Mouse (Mus musculus) MEL (cell line): Measurements from ENCODE around the gene Slc7a5. TPM values are rescaled to one million over a fixed set of nuclear protein-coding genes. Genes with fewer than 3 reads are reported as not detected.

ENCODE experiments used
- DNase-seq: peaks from one replicate; pipeline ENCODE4 v3.0.0; 2011; ENCODE audit warnings: low read depth, low spot score
- H3K27ac ChIP-seq: 2 replicates; pipeline ENCODE4 v1.5.1; 2012; ENCODE audit warnings: low read depth, mild to moderate bottlenecking, control low read depth, low read length, moderate library complexity; ENCODE audit not compliant: control insufficient read depth
- H3K27me3 ChIP-seq, 2 experiments: fragments of 150-350 bp in 1 of 2; sonication (generic) in 1 of 2; 2 replicates each; pipeline ENCODE4 v1.6.1; 2012; ENCODE audit warnings: low read length in 2 of 2, mild to moderate bottlenecking in 2 of 2, improper control_type of control experiment in 1 of 2, moderate library complexity in 1 of 2; ENCODE audit not compliant: insufficient read depth in 2 of 2, control insufficient read depth in 1 of 2
- H3K36me3 ChIP-seq, 2 experiments: 2 replicates each; pipeline ENCODE4 v1.6.1; 2012 to 2014; ENCODE audit warnings: low read length in 2 of 2, improper control_type of control experiment in 1 of 2, inconsistent platforms in 1 of 2, mild to moderate bottlenecking in 1 of 2; ENCODE audit not compliant: insufficient read depth in 2 of 2, control insufficient read depth in 1 of 2
- H3K4me1 ChIP-seq, 2 experiments: fragments of 150-350 bp in 1 of 2; sonication (generic) in 1 of 2; 2 replicates each; pipeline ENCODE4 v1.6.1; 2012; ENCODE audit warnings: low read length in 2 of 2, improper control_type of control experiment in 1 of 2, mild to moderate bottlenecking in 1 of 2; ENCODE audit not compliant: insufficient read depth in 2 of 2, control insufficient read depth in 1 of 2
- H3K4me3 ChIP-seq, 2 experiments: fragments of 150-350 bp in 1 of 2; sonication (generic) in 1 of 2; 2 replicates each; pipeline ENCODE4 v1.5.1; 2012; ENCODE audit warnings: low read depth in 2 of 2, low read length in 2 of 2, mild to moderate bottlenecking in 2 of 2, moderate library complexity in 2 of 2, control low read depth in 1 of 2, improper control_type of control experiment in 1 of 2; ENCODE audit not compliant: control insufficient read depth in 1 of 2, insufficient read depth in 1 of 2
- H3K79me2 ChIP-seq: 2 replicates; pipeline ENCODE4 v1.6.1; 2012; ENCODE audit warnings: mild to moderate bottlenecking, low read length, moderate library complexity; ENCODE audit not compliant: control insufficient read depth, poor library complexity, insufficient read depth
- H3K9ac ChIP-seq: 2 replicates; pipeline ENCODE4 v1.6.1; 2012; ENCODE audit warnings: low read depth, mild to moderate bottlenecking, control low read depth, low read length, moderate library complexity; ENCODE audit not compliant: control insufficient read depth, poor library complexity, severe bottlenecking
- H3K9me3 ChIP-seq: fragments of 150-350 bp; sonication (generic); replicated peaks from 2 replicates; pipeline ENCODE4 v1.6.1; 2012; ENCODE audit warnings: mild to moderate bottlenecking, low read length, improper control_type of control experiment, moderate library complexity; ENCODE audit not compliant: insufficient read depth
- BHLHE40 ChIP-seq: IDR thresholded peaks from 2 replicates; pipeline ENCODE4 v1.6.1; 2012; ENCODE audit warnings: low read depth, mild to moderate bottlenecking, inconsistent platforms, low read length, improper control_type of control experiment, borderline replicate concordance
- CHD1 ChIP-seq: IDR thresholded peaks from 2 replicates; pipeline ENCODE4 v1.6.1; 2012; ENCODE audit warnings: low read depth, mild to moderate bottlenecking, inconsistent platforms, low read length, improper control_type of control experiment
- CHD2 ChIP-seq: IDR thresholded peaks from 2 replicates; pipeline ENCODE4 v1.6.1; 2011; ENCODE audit warnings: low read length, improper control_type of control experiment
- CTCF ChIP-seq, 3 experiments: IDR thresholded peaks in 2 of 3; conservative IDR thresholded peaks in 1 of 3; 2 replicates each; pipeline ENCODE4 v1.5.1; 2011 to 2012; ENCODE audit warnings: low read length in 3 of 3, low read depth in 2 of 3, mild to moderate bottlenecking in 2 of 3, improper control_type of control experiment in 1 of 3, inconsistent platforms in 1 of 3, mixed read lengths in 1 of 3, moderate library complexity in 1 of 3; ENCODE audit not compliant: control insufficient read depth in 1 of 3, insufficient read depth in 1 of 3, poor library complexity in 1 of 3, severe bottlenecking in 1 of 3
- E2F4 ChIP-seq: IDR thresholded peaks from 2 replicates; pipeline ENCODE4 v1.6.1; 2011; ENCODE audit warnings: low read depth, low read length, improper control_type of control experiment, borderline replicate concordance
- ELF1 ChIP-seq: IDR thresholded peaks from 2 replicates; pipeline ENCODE4 v1.6.1; 2014; ENCODE audit warnings: low read depth, mild to moderate bottlenecking, inconsistent platforms, low read length, improper control_type of control experiment, moderate library complexity
- EP300 ChIP-seq, 2 experiments: IDR thresholded peaks; 2 replicates each; pipeline ENCODE4 v1.6.1; 2011; ENCODE audit warnings: improper control_type of control experiment in 2 of 2, low read length in 2 of 2, low read depth in 1 of 2, mild to moderate bottlenecking in 1 of 2
- ETS1 ChIP-seq: IDR thresholded peaks from 2 replicates; pipeline ENCODE4 v1.6.1; 2012; ENCODE audit warnings: low read depth, mild to moderate bottlenecking, inconsistent platforms, low read length, improper control_type of control experiment, moderate library complexity
- GATA1 ChIP-seq: IDR thresholded peaks from 2 replicates; pipeline ENCODE4 v1.6.1; 2011; ENCODE audit warnings: low read depth, low read length, improper control_type of control experiment
- HCFC1 ChIP-seq: IDR thresholded peaks from 2 replicates; pipeline ENCODE4 v1.6.1; 2012; ENCODE audit warnings: low read depth, mild to moderate bottlenecking, inconsistent platforms, low read length, improper control_type of control experiment, moderate library complexity
- JUND ChIP-seq: IDR thresholded peaks from 2 replicates; pipeline ENCODE4 v1.6.1; 2011; ENCODE audit warnings: low read depth, mild to moderate bottlenecking, improper control_type of control experiment, low read length
- MAZ ChIP-seq: IDR thresholded peaks from 2 replicates; pipeline ENCODE4 v1.6.1; 2012; ENCODE audit warnings: low read depth, mild to moderate bottlenecking, inconsistent platforms, low read length, improper control_type of control experiment
- MXI1 ChIP-seq: IDR thresholded peaks from 2 replicates; pipeline ENCODE4 v1.6.1; 2011; ENCODE audit warnings: mild to moderate bottlenecking, low read depth, low read length, improper control_type of control experiment
- MYB ChIP-seq: IDR thresholded peaks from 2 replicates; pipeline ENCODE4 v1.6.1; 2011; ENCODE audit warnings: mild to moderate bottlenecking, low read depth, low read length, improper control_type of control experiment
- NELFE ChIP-seq: IDR thresholded peaks from 2 replicates; pipeline ENCODE4 v1.6.1; 2011; ENCODE audit warnings: low read depth, low read length, improper control_type of control experiment
- POLR2A ChIP-seq, 2 experiments: IDR thresholded peaks; 2 replicates each; pipeline ENCODE4 v1.6.1; 2011 to 2012; ENCODE audit warnings: low read length in 2 of 2, mild to moderate bottlenecking in 2 of 2, control low read depth in 1 of 2, improper control_type of control experiment in 1 of 2, low read depth in 1 of 2, moderate library complexity in 1 of 2; ENCODE audit not compliant: control insufficient read depth in 1 of 2, insufficient read depth in 1 of 2, poor library complexity in 1 of 2
- POLR2AphosphoS5 ChIP-seq: IDR thresholded peaks from 2 replicates; pipeline ENCODE4 v1.6.1; 2012; ENCODE audit warnings: low read depth, borderline replicate concordance, mild to moderate bottlenecking, inconsistent platforms, low read length, moderate library complexity, mixed read lengths
- RCOR1 ChIP-seq: IDR thresholded peaks from 2 replicates; pipeline ENCODE4 v1.6.1; 2012; ENCODE audit warnings: low read depth, mild to moderate bottlenecking, inconsistent platforms, low read length, improper control_type of control experiment
- SIN3A ChIP-seq: IDR thresholded peaks from 2 replicates; pipeline ENCODE4 v1.6.1; 2012; ENCODE audit warnings: low read length, improper control_type of control experiment, inconsistent platforms
- SMC3 ChIP-seq: IDR thresholded peaks from 2 replicates; pipeline ENCODE4 v1.6.1; 2011; ENCODE audit warnings: low read depth, low read length, improper control_type of control experiment
- TAL1 ChIP-seq: IDR thresholded peaks from 2 replicates; pipeline ENCODE4 v1.6.1; 2012; ENCODE audit warnings: mild to moderate bottlenecking, inconsistent platforms, low read length, moderate library complexity, mixed read lengths
- USF1 ChIP-seq: IDR thresholded peaks from 2 replicates; pipeline ENCODE4 v1.6.1; 2014; ENCODE audit warnings: low read depth, mild to moderate bottlenecking, inconsistent platforms, low read length, improper control_type of control experiment, moderate library complexity
- USF2 ChIP-seq, 2 experiments: IDR thresholded peaks; 2 replicates each; pipeline ENCODE4 v1.6.1; 2011 to 2012; ENCODE audit warnings: improper control_type of control experiment in 2 of 2, low read length in 2 of 2, borderline replicate concordance in 1 of 2, inconsistent platforms in 1 of 2, low read depth in 1 of 2, mild to moderate bottlenecking in 1 of 2; ENCODE audit not compliant: insufficient read depth in 1 of 2
- ZKSCAN1 ChIP-seq: IDR thresholded peaks from 2 replicates; pipeline ENCODE4 v1.6.1; 2012; ENCODE audit warnings: low read depth, mild to moderate bottlenecking, inconsistent platforms, low read length, improper control_type of control experiment, moderate library complexity
- ZMIZ1 ChIP-seq: IDR thresholded peaks from 2 replicates; pipeline ENCODE4 v1.6.1; 2012; ENCODE audit warnings: low read depth, mild to moderate bottlenecking, inconsistent platforms, low read length, improper control_type of control experiment, moderate library complexity
- polyA plus RNA-seq, 2 experiments: library from polyadenylated mRNA; stranded (reverse) in 1 of 2; unstranded in 1 of 2; fragments of >175 nt in 1 of 2; fragments of >200 nt in 1 of 2; gene quantifications; 2 replicates each; pipeline versions ENCODE4 v1.2.1 to v1.2.4; 2012; ENCODE audit warnings: low replicate concordance in 2 of 2, low read depth in 1 of 2; ENCODE audit not compliant: insufficient read length in 2 of 2, insufficient read depth in 1 of 2, missing spikeins in 1 of 2
- total RNA-seq: library from RNA; depleted of rRNA; stranded (reverse); fragments of 300-350 nt; gene quantifications from 2 replicates; pipeline ENCODE4 v1.2.3, GENCODE M21; 2012

The Slc7a5 gene
- total and polyA plus RNA-seq, 3 experiments: 55.0 to 263 (median 108) TPM

DNA sequence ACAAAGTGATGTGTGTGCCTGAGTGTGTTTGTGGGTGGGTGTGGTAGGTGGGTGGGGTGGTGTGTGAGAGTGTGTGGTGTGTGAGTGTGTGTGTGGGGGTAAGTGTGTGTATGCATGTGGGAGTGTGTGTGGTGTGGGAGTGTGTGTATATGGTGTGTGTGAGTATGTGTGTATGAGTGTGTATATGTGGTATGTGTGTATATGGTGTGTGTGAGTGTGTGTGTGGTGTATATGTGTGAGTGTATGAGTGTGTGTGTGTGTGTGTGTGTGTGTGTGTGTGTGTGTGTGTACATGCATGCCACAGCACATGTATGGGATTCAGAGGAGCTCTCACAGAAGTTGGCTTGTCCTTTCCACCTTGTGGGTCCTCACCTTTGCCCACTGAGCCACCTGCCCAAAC lies 60.7 kb downstream of the Slc7a5 start:
- H3K4me1 ChIP-seq: peaks cover 8 to 35% of the 10 kb centered on the region in 2 experiments; a peak in 3 of 4 replicates
- DNase-seq: no peak
- H3K9ac ChIP-seq: no peak overlapping the region
- H3K79me2 ChIP-seq: peaks cover 4% of the 10 kb centered on the region; the same call in 1 of the 2 replicates
- H3K27ac ChIP-seq: no peak overlapping the region
- H3K4me3 ChIP-seq: no peak overlapping the region
- no peaks in the 10 kb centered on the region for H3K27me3 ChIP-seq
- no peak for TF ChIP-seq NELFE
- no peak for TF ChIP-seq ETS1
- no peak for TF ChIP-seq BHLHE40
- TF ChIP-seq RCOR1: no peak
- no peak for TF ChIP-seq ZKSCAN1
- TF ChIP-seq ELF1: no peak
- TF ChIP-seq USF2 (IDR thresholded peaks at IDR 0.05; ENCODE audit: borderline replicate concordance in 1 of 2, insufficient read depth in 1 of 2, low read depth in 1 of 2, low read length in 2 of 2): no peak
- TF ChIP-seq ZMIZ1: no peak
- no peak for TF ChIP-seq POLR2A (IDR thresholded peaks at IDR 0.05; ENCODE audit: control insufficient read depth in 1 of 2, insufficient read depth in 1 of 2, low read depth in 1 of 2, low read length in 2 of 2, poor library complexity in 1 of 2)
- TF ChIP-seq SIN3A: no peak
- no peak for TF ChIP-seq POLR2AphosphoS5
- no peaks in the 10 kb centered on the region for H3K9me3 ChIP-seq
- H3K36me3 ChIP-seq: peaks cover 0 to 28% of the 10 kb centered on the region in 2 experiments; a peak in 2 of 4 replicates

DNA sequence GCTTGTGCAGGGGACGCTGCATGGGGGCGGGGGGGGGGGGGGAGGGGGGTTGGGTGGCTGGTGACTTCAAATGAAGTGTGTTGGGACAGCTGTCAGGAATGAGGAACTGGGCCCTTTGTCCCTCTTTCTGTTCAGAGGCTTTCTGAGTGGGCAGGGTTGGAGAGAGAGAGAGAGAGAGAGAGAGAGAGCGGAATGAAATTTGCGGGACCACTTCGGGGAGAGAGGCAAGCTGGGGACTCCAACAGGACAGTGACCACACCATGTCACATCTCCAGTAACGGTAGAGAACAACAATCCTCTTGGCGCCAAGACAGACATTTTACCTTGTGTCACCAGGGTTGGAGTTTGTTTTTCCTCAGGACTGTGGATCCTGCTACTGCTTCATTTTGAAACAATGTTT lies 62.7 kb downstream of the Slc7a5 start:
- H3K4me3 ChIP-seq: no peak overlapping the region
- TF ChIP-seq ZMIZ1 (no peak), CHD2 (no peak), POLR2A (IDR thresholded peaks at IDR 0.05; ENCODE audit: control insufficient read depth in 1 of 2, insufficient read depth in 1 of 2, low read depth in 1 of 2, low read length in 2 of 2, poor library complexity in 1 of 2) (no peak), ELF1 (no peak), POLR2AphosphoS5 (no peak), CHD1 (no peak)
- H3K9me3 ChIP-seq: no peaks in the 10 kb centered on the region
- no peak for DNase-seq
- no peak overlapping the region for H3K27ac ChIP-seq
- no peak overlapping the region for H3K9ac ChIP-seq
- H3K79me2 ChIP-seq: no peaks in the 10 kb centered on the region; the same call in 1 of the 2 replicates
- peaks cover 0 to 22% of the 10 kb centered on the region in 2 experiments; a peak in 2 of 4 replicates for H3K36me3 ChIP-seq
- no peaks in the 10 kb centered on the region for H3K27me3 ChIP-seq
- peaks cover 7 to 23% of the 10 kb centered on the region in 2 experiments; a peak in 3 of 4 replicates for H3K4me1 ChIP-seq

DNA sequence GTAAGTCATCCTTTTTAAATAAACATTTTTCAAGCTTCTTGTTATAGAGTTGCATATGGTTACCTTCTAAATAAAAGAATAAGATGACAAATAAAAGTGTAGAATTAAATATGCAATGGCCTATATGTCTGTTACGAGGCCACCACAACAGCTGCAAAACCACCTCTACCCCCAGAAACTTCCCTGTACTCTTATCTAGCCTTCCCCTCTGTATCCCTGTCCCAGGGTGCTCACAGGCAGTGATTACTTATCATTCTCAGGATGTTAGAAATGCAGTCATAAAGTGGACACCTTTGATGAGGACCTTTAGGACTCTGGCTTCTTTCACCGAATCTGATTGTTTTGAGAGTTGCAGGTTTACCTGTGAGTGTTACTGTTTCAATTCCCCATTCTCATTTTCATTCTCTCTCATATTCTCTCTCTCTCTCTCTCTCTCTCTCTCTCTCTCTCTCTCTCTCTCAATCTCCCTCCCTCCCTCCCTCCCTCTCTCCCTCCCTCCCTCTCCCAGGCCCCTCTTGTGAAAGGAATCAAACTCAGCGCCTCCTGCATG lies 64.2 kb downstream of the Slc7a5 start:
- H3K9ac ChIP-seq: no peak overlapping the region
- H3K4me1 ChIP-seq: peaks cover 4 to 15% of the 10 kb centered on the region in 2 experiments; a peak in 3 of 4 replicates
- peaks cover 0 to 13% of the 10 kb centered on the region in 2 experiments; a peak in 2 of 4 replicates for H3K36me3 ChIP-seq
- H3K79me2 ChIP-seq: no peaks in the 10 kb centered on the region
- no peak overlapping the region for H3K27ac ChIP-seq
- H3K27me3 ChIP-seq: no peaks in the 10 kb centered on the region
- no peak overlapping the region for H3K4me3 ChIP-seq
- no peak for DNase-seq
- no peaks in the 10 kb centered on the region for H3K9me3 ChIP-seq
- TF ChIP-seq HCFC1: no peak
- TF ChIP-seq SIN3A: no peak
- TF ChIP-seq CTCF (IDR thresholded peaks at IDR 0.05 in 2 of 3, conservative IDR thresholded peaks at IDR 0.05 in 1 of 3; ENCODE audit: control insufficient read depth in 1 of 3, insufficient read depth in 1 of 3, low read depth in 2 of 3, low read length in 3 of 3, poor library complexity in 1 of 3, severe bottlenecking in 1 of 3): no peak
- TF ChIP-seq CHD2: no peak
- no peak for TF ChIP-seq MXI1
- TF ChIP-seq CHD1: no peak
- TF ChIP-seq SMC3: no peak
- peak; percentile 58 for TF ChIP-seq RCOR1
- TF ChIP-seq MAZ: no peak
- no peak for TF ChIP-seq JUND
- TF ChIP-seq MYB: no peak
- peak; percentile 55 for TF ChIP-seq GATA1
- no peak for TF ChIP-seq USF1
- TF ChIP-seq ETS1: peak; percentile 49; the same call in 1 of the 2 replicates
- peak in 1 of 2 experiments; percentile 47; a peak in 1 of 4 replicates for TF ChIP-seq EP300 (IDR thresholded peaks at IDR 0.05; ENCODE audit: low read depth in 1 of 2, low read length in 2 of 2)
- peak; percentile 42 for TF ChIP-seq TAL1
- no peak for TF ChIP-seq E2F4
